Mouse (Mus musculus) thymus, adult 18-20 months (tissue): ENCODE results near the gene Vmn2r40.
"Not testable (repeated sequence)": the region's sequence is repeated elsewhere in the genome, so short reads cannot be mapped to it uniquely, and the experiment has no call there.

Source experiments
- DNase-seq, 2 experiments: peaks; one replicate each; pipeline ENCODE4 v3.0.0; 2022; ENCODE audit warnings: mixed read lengths in 2 of 2

The Vmn2r40 gene

DNA sequence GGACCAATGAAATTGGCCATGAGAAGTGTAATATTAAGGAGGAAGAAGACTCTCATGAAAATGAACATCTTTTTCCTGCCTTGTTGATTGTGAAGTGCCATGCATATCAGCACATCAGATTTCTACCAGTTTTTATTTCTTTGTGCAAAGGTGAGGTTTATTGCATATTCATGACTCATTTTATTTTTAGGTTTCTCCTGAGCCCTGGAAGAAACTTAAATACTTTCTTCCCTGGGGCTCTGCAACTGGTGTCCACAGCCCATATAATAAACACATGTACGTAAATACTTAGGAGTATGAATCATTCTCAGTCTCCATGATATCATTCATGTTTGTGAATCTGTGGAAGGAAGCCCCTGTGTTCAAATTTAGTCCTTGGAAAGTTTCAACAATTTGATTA, at the start of gene Vmn2r40:
Gene Vmn2r40 (minus strand): TSS at position 101 of the 400 bp plus-strand sequence.
- not testable (repeated sequence) for DNase-seq
